Mouse (Mus musculus): ENCODE data around the gene Mdga1.

DNA sequence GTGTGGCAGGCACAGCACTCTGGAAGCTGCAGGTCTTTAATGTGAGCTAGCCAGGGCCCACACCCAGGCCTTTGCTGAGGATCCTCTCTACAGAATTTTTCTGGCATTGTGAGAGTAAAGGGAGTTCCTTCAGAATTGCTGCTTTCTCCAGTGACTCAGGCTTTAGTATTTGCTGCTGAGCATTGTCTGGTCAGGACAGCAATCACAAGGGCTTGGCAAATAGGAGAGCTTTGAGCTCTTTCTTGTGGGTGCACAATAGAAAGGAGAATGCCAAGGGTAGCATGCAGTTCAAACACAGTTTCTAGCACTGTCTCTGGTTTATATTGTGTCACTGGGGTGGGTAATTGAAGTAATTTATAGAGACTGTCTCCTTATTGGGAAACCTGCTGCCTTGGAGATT, 38.5 kb upstream of the Mdga1 start:
- TF ChIP-seq CTCF (IDR thresholded peaks at IDR 0.05; ENCODE audit: low read depth, low read length) (no peak), GATA1 (IDR thresholded peaks at IDR 0.05; ENCODE audit: borderline replicate concordance, low read length) (no peak), TAL1 (conservative IDR thresholded peaks at IDR 0.05; ENCODE audit: low read depth, low read length) (no peak), POLR2AphosphoS5 (IDR thresholded peaks at IDR 0.05; ENCODE audit: insufficient replicate concordance, low read depth, low read length) (no peak), GATA2 (IDR thresholded peaks at IDR 0.05; ENCODE audit: borderline replicate concordance, low read depth, low read length) (no peak)
